Mouse (Mus musculus): Measurements from ENCODE around the gene Ubiad1. TPM values are rescaled to one million over a fixed set of nuclear protein-coding genes. Genes with fewer than 3 reads are reported as not detected.

Ubiad1 gene
- polyA plus RNA-seq, 1 experiment: 16.7 TPM

- no peak for DNase-seq (ENCODE audit: low read depth)
- TF ChIP-seq POLR2A (IDR thresholded peaks at IDR 0.05; ENCODE audit: borderline replicate concordance, extremely low read depth, insufficient read depth, insufficient read length, poor library complexity, severe bottlenecking) (no peak), CTCF (IDR thresholded peaks at IDR 0.05; ENCODE audit: borderline replicate concordance, extremely low read depth, insufficient read depth, insufficient read length) (no peak)
These were observed 15.4 kb downstream of the Ubiad1 start for GRCm38 (mm10) chr4:148429121-148429520.

DNA sequence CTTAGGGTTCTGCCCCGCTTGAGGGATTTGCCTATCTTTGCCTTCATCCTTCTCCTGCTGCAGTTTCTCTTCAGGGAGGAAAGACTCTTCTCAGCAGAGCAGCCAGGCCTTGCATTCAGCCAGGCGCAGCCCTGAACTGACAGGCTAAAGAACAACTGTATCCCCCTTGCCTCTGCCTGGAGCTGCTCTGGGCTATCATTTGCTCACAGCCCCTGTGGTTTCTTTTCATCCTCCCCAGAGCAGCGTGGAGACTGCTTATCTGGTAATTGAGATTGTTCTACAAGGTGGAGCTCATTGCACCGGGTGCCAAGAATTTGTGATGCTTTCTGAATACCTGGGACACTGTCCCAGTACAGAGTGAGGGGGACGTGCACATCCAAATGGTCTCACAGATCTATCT, 16.0 kb downstream of the Ubiad1 start:
- no peak for DNase-seq (ENCODE audit: low read depth)
- TF ChIP-seq POLR2A (IDR thresholded peaks at IDR 0.05; ENCODE audit: borderline replicate concordance, extremely low read depth, insufficient read depth, insufficient read length, poor library complexity, severe bottlenecking): no peak
- no peak for TF ChIP-seq CTCF (IDR thresholded peaks at IDR 0.05; ENCODE audit: borderline replicate concordance, extremely low read depth, insufficient read depth, insufficient read length)

- DNase-seq (ENCODE audit: low read depth): peak; percentile 58
- no peak for TF ChIP-seq POLR2A (IDR thresholded peaks at IDR 0.05; ENCODE audit: borderline replicate concordance, extremely low read depth, insufficient read depth, insufficient read length, poor library complexity, severe bottlenecking)
- no peak for TF ChIP-seq CTCF (IDR thresholded peaks at IDR 0.05; ENCODE audit: borderline replicate concordance, extremely low read depth, insufficient read depth, insufficient read length)
These were observed 17.4 kb downstream of the Ubiad1 start for GRCm38 (mm10) chr4:148426950-148427850.

DNA sequence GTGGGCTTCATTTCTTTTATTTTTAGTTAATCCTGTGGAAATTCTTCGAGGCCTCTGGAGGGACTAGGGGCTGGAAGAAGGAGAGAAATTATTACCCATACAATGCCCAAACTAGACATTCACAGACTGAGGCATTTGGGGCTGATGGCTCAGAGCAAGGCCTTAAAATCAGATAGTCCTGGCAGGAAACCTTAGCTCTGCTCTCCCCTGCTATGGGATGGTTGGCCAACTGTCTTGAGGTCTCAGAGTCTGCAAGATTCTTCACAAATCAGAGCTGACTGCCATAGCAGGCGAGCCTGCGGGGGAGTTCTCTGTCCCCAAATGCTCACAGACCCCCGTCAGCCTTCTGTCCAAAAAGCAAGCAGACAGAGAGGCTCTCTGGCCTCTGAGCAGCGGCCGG, 27.0 kb downstream of the Ubiad1 start:
- TF ChIP-seq POLR2A (IDR thresholded peaks at IDR 0.05; ENCODE audit: borderline replicate concordance, extremely low read depth, insufficient read depth, insufficient read length, poor library complexity, severe bottlenecking) (no peak), CTCF (IDR thresholded peaks at IDR 0.05; ENCODE audit: borderline replicate concordance, extremely low read depth, insufficient read depth, insufficient read length) (no peak)
- DNase-seq (ENCODE audit: low read depth): no peak

DNA sequence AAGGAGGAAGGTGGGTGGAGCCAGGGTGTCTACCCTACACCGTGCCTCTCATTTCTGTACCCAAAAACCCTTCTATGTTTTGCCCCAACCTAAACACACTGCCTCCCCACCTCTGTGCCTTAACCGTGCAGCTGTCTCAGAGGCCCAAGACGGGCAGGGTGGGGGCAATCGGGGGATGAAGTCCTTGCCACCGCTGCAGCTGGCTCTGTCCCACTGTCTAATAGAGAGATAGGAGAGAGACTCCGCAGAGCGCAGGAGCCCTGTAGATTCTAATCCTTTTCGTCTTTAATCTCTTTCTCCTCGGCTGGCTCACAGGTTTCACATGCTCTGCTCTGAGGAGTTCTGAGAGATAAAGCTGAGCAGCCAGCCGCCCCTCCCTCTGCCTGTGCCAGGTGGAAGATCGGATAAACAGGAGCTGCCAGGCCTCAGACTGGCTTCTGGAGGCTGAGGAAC, 27.5 kb downstream of the Ubiad1 start:
- no peak for TF ChIP-seq POLR2A (IDR thresholded peaks at IDR 0.05; ENCODE audit: borderline replicate concordance, extremely low read depth, insufficient read depth, insufficient read length, poor library complexity, severe bottlenecking)
- no peak for TF ChIP-seq CTCF (IDR thresholded peaks at IDR 0.05; ENCODE audit: borderline replicate concordance, extremely low read depth, insufficient read depth, insufficient read length)
- peak; percentile 68 for DNase-seq (ENCODE audit: low read depth)

DNA sequence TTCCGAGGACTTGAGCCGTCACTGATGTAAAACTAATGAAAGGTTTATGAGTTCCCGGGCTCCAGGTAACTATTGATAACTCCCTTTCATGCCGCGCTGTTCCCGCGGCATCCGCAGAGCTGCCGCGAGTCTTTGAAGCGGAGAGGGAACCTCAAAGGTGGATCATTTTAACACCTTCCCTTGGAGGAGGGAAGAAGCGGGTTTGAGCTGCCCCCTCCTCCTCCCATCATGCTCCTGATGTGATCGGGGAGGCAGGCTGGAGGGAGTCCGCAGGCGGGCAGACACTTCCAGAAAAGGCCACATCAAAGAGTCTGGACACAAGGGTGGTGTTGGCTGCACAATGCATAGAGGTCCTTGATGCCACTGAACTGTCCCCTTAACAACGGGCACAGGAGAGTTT, 29.0 kb downstream of the Ubiad1 start:
- DNase-seq (ENCODE audit: low read depth): peak; percentile 74
- TF ChIP-seq CTCF (IDR thresholded peaks at IDR 0.05; ENCODE audit: borderline replicate concordance, extremely low read depth, insufficient read depth, insufficient read length): no peak
- no peak for TF ChIP-seq POLR2A (IDR thresholded peaks at IDR 0.05; ENCODE audit: borderline replicate concordance, extremely low read depth, insufficient read depth, insufficient read length, poor library complexity, severe bottlenecking)

DNA sequence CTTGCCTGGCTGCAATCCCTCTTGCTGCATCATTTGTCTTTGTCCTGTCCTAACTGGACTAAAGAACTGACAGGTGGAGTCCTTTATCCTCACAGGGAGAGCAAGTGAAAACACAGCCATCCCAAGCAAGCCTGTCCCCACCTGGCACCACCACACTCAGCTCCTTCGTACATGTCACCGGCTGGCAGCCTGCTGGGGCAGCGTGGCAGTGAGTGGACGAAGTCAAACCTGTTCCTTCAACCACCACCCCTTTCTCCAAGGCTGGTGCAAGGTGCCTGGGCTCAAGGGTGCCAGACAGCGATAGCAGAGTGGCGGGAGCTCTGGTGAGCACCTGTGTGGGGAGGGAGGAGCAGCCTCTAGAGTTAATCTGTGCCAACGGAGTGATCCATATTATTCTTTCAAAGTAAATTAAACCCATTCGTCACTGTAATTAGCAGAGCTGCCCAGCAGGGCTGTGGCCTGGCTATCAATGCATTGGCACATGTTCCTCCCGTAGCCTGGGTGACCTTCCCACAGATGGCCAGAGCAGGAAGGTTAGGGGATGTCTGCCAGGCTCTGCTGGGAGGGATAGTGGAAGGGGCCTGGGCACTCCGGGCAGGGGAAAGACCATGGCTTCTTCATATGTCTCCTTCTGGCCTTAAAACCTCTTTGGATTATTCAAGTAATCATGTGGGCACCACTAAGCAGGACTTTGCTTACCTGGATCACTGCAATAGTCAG, 36.2 kb downstream of the Ubiad1 start:
- DNase-seq (ENCODE audit: low read depth): no peak
- TF ChIP-seq CTCF (IDR thresholded peaks at IDR 0.05; ENCODE audit: borderline replicate concordance, extremely low read depth, insufficient read depth, insufficient read length) (no peak), POLR2A (IDR thresholded peaks at IDR 0.05; ENCODE audit: borderline replicate concordance, extremely low read depth, insufficient read depth, insufficient read length, poor library complexity, severe bottlenecking) (no peak)

DNA sequence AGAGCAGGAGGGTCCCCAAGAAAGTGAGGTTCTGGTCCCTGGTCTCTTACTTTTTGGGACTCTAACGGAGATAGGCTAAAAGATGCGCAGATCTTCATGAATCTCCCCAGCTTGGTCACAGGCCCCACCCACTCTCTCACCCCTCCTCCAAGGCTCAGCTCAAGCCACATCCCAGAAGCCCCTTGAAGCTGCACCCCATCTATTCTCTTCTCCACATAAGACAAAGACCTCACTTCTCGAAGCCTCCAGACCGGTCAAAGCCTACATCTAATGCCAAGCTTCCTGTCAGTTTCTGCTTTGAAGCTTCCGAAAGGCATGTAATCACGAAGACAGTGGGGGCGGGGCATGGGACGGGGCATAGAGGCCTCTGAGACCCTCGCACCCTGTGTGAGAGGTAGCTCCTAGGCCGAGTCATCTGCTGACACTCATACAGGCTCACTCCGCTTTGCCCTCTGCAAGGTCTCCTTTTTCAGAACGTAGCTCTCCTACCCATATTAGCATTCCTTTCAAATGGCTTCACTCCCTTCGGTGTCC, 39.2 kb downstream of the Ubiad1 start:
- no peak for DNase-seq (ENCODE audit: low read depth)
- TF ChIP-seq POLR2A (IDR thresholded peaks at IDR 0.05; ENCODE audit: borderline replicate concordance, extremely low read depth, insufficient read depth, insufficient read length, poor library complexity, severe bottlenecking) (no peak), CTCF (IDR thresholded peaks at IDR 0.05; ENCODE audit: borderline replicate concordance, extremely low read depth, insufficient read depth, insufficient read length) (no peak)

- TF ChIP-seq CTCF (IDR thresholded peaks at IDR 0.05; ENCODE audit: borderline replicate concordance, extremely low read depth, insufficient read depth, insufficient read length): no peak
- DNase-seq (ENCODE audit: low read depth): no peak
These were observed 39.8 kb downstream of the Ubiad1 start for GRCm38 (mm10) chr4:148404748-148405147.

- no peak for DNase-seq (ENCODE audit: low read depth)
- TF ChIP-seq POLR2A (IDR thresholded peaks at IDR 0.05; ENCODE audit: borderline replicate concordance, extremely low read depth, insufficient read depth, insufficient read length, poor library complexity, severe bottlenecking) (no peak), CTCF (IDR thresholded peaks at IDR 0.05; ENCODE audit: borderline replicate concordance, extremely low read depth, insufficient read depth, insufficient read length) (no peak)
These were observed 41.2 kb downstream of the Ubiad1 start for GRCm38 (mm10) chr4:148403402-148403801.

DNA sequence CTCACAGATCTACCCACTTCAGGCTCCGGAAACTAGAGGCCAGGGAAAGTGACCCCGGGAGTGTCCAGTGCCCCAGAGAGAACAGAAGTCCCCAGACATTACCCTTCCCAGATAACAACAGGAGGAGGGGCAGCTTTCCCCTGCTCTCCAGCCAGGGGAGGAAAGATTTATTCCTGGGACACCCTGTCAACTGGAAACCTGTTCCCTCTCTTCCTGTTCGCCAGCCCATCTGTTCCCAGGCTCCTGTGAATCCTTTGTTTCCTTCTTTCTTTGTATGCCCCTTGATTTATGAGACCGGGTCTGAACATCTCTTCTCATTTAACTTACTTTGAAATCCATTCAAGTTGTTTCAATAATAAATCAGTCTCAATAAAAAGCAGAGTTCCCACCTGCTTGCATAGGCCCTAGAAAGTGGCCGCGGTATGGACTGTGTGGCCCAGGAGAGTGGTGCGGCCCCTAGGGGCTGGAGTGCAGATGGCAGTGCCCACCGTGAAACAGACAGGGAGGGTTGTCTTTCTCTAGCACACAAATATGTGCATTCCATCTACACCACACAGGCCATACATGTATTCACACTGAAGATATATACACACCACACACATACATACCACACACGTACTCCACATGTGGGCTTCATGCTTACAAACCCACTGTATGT, 45.0 kb downstream of the Ubiad1 start:
- no peak for DNase-seq (ENCODE audit: low read depth)
- no peak for TF ChIP-seq POLR2A (IDR thresholded peaks at IDR 0.05; ENCODE audit: borderline replicate concordance, extremely low read depth, insufficient read depth, insufficient read length, poor library complexity, severe bottlenecking)
- TF ChIP-seq CTCF (IDR thresholded peaks at IDR 0.05; ENCODE audit: borderline replicate concordance, extremely low read depth, insufficient read depth, insufficient read length): peak; percentile 42; the same call in 1 of the 2 replicates
